Mouse (Mus musculus) ES-Bruce4 (cell line): Measurements from ENCODE around the gene Cuta. TPM values are rescaled to one million over a fixed set of nuclear protein-coding genes. Genes with fewer than 3 reads are reported as not detected.

ENCODE experiments used
- H3K27ac ChIP-seq: 2 replicates; pipeline ENCODE4 v1.5.1; 2012; ENCODE audit warnings: low read length, inconsistent platforms; ENCODE audit not compliant: insufficient read depth
- H3K27me3 ChIP-seq: 2 replicates; pipeline ENCODE4 v1.6.1; 2012; ENCODE audit warnings: mild to moderate bottlenecking, low read length, inconsistent platforms; ENCODE audit not compliant: control insufficient read depth, poor library complexity, insufficient read depth, severe bottlenecking
- H3K36me3 ChIP-seq: 2 replicates; pipeline ENCODE4 v1.6.1; 2012; ENCODE audit warnings: inconsistent platforms, mild to moderate bottlenecking, low read length, moderate library complexity; ENCODE audit not compliant: control insufficient read depth, poor library complexity, insufficient read depth, severe bottlenecking
- H3K4me1 ChIP-seq: one replicate; pipeline ENCODE4 v1.8.1; 2011; ENCODE audit warnings: low read length; ENCODE audit not compliant: control insufficient read depth, insufficient read depth
- H3K4me3 ChIP-seq: 2 replicates; pipeline ENCODE4 v1.5.1; 2011; ENCODE audit warnings: low read depth, mild to moderate bottlenecking, low read length
- H3K9ac ChIP-seq: 2 replicates; pipeline ENCODE4 v1.6.1; 2012; ENCODE audit warnings: low read depth, mild to moderate bottlenecking, inconsistent platforms; ENCODE audit not compliant: poor library complexity, severe bottlenecking
- H3K9me3 ChIP-seq: replicated peaks from 2 replicates; pipeline ENCODE4 v1.6.1; 2012; ENCODE audit warnings: mild to moderate bottlenecking, low read length, inconsistent platforms; ENCODE audit not compliant: control insufficient read depth, poor library complexity, insufficient read depth, severe bottlenecking
- CTCF ChIP-seq: IDR thresholded peaks from one replicate; pipeline ENCODE4 v1.8.1; 2011; ENCODE audit warnings: low read depth, low read length
- EP300 ChIP-seq: IDR thresholded peaks from 2 replicates; pipeline ENCODE4 v1.6.1; 2011; ENCODE audit warnings: low read depth, low read length; ENCODE audit not compliant: insufficient read depth
- POLR2A ChIP-seq: IDR thresholded peaks from one replicate; pipeline ENCODE4 v1.8.1; 2011; ENCODE audit warnings: low read length; ENCODE audit not compliant: insufficient read depth
- polyA plus RNA-seq: library from polyadenylated mRNA; stranded (reverse); fragments of >200 nt; gene quantifications from 2 replicates; pipeline ENCODE4 v1.2.4, GENCODE M21; 2011; ENCODE audit warnings: low read depth; ENCODE audit not compliant: missing spikeins, insufficient read depth, insufficient read length

The Cuta gene
- polyA plus RNA-seq, 1 experiment = 58.9 TPM

GRCm38 (mm10) chr17:26975415-26975814 is 36.0 kb upstream of the Cuta start:
- no peak overlapping the region for H3K4me3 ChIP-seq
- H3K27ac ChIP-seq = no peak overlapping the region
- no peaks in the 10 kb centered on the region for H3K27me3 ChIP-seq
- peaks cover 17% of the 10 kb centered on the region for H3K36me3 ChIP-seq
- H3K4me1 ChIP-seq = no peaks in the 10 kb centered on the region
- TF ChIP-seq EP300 (no peak), POLR2A (no peak), CTCF (no peak)
- H3K9ac ChIP-seq = no peak overlapping the region
- no peaks in the 10 kb centered on the region for H3K9me3 ChIP-seq

GRCm38 (mm10) chr17:26974547-26974946 is 35.2 kb upstream of the Cuta start:
- H3K27me3 ChIP-seq = no peaks in the 10 kb centered on the region
- no peak overlapping the region for H3K4me3 ChIP-seq
- H3K9me3 ChIP-seq = no peaks in the 10 kb centered on the region
- no peak overlapping the region for H3K9ac ChIP-seq
- peaks cover 17% of the 10 kb centered on the region for H3K36me3 ChIP-seq
- no peaks in the 10 kb centered on the region for H3K4me1 ChIP-seq
- no peak overlapping the region for H3K27ac ChIP-seq
- TF ChIP-seq CTCF (no peak), EP300 (no peak), POLR2A (no peak)

GRCm38 (mm10) chr17:26972703-26973574 is 33.6 kb upstream of the Cuta start, which contains the start of gene Zbtb9:
Gene Zbtb9 (plus strand): TSS chr17:26973167.
- Histone ChIP-seq H3K36me3 (peaks cover 17% of the 10 kb centered on the region), H3K27ac (no peak within 1 kb of the TSS), H3K4me1 (no peaks in the 10 kb centered on the region)

GRCm38 (mm10) chr17:26972107-26972506 is 32.7 kb upstream of the Cuta start:
- Histone ChIP-seq H3K4me1 (no peaks in the 10 kb centered on the region), H3K9ac (peak overlapping the region; percentile 61), H3K27me3 (no peaks in the 10 kb centered on the region), H3K27ac (no peak overlapping the region), H3K36me3 (peaks cover 14% of the 10 kb centered on the region), H3K4me3 (peak overlapping the region; percentile 85), H3K9me3 (no peaks in the 10 kb centered on the region)
- TF ChIP-seq CTCF (no peak), POLR2A (no peak), EP300 (no peak)

More at GRCm38 (mm10) chr17:26972703-26973574, 33.6 kb upstream of the Cuta start, which contains the start of gene Zbtb9:
- Histone ChIP-seq H3K9ac (peak within 1 kb of the TSS; percentile 61), H3K4me3 (peak within 1 kb of the TSS; percentile 85), H3K27me3 (no peaks in the 10 kb centered on the region), H3K9me3 (no peaks in the 10 kb centered on the region)
- TF ChIP-seq CTCF (no peak), EP300 (no peak), POLR2A (peak; percentile 97)

- no peak overlapping the region for H3K4me3 ChIP-seq
- H3K9me3 ChIP-seq = no peaks in the 10 kb centered on the region
- H3K36me3 ChIP-seq = peaks cover 10% of the 10 kb centered on the region
- no peaks in the 10 kb centered on the region for H3K27me3 ChIP-seq
- TF ChIP-seq EP300 = no peak
- TF ChIP-seq CTCF = no peak
- no peak for TF ChIP-seq POLR2A
- H3K4me1 ChIP-seq = no peaks in the 10 kb centered on the region
- H3K27ac ChIP-seq = no peak overlapping the region
- 0 out of 2 replicates have a peak overlapping the region, but pooled peaks have one; percentile 61 for H3K9ac ChIP-seq
Measured at GRCm38 (mm10) chr17:26971247-26971905, 32.0 kb upstream of the Cuta start.
